Mouse (Mus musculus) kidney, embryonic 14.5 days (tissue): ENCODE data around the gene Arl8b. TPM values are rescaled to one million over a fixed set of nuclear protein-coding genes. Genes with fewer than 3 reads are reported as not detected.
A peak's percentile ranks its signal among the peaks of the same experiment; 100 is the strongest.

Source experiments
- ATAC-seq: fragments of 200-750 bp; cut with Nextera tagmentation; 2 replicates; pipeline ENCODE4 v1.8.0; 2017; ENCODE audit warnings: moderate number of reproducible peaks, mild to moderate bottlenecking, moderate TSS enrichment, moderate library complexity; ENCODE audit not compliant: low FRiP score, low TSS enrichment
- H3K27ac ChIP-seq: fragments of 300-500 bp; sonication (generic); 2 replicates; pipeline ENCODE4 v1.5.1; 2014; ENCODE audit warnings: low read depth, mild to moderate bottlenecking, low read length, moderate library complexity, mixed read lengths
- H3K27me3 ChIP-seq: fragments of 300-500 bp; sonication (generic); 2 replicates; pipeline ENCODE4 v1.6.1; 2014; ENCODE audit warnings: mild to moderate bottlenecking, low read length; ENCODE audit not compliant: control insufficient read depth, insufficient read depth
- H3K36me3 ChIP-seq: fragments of 300-500 bp; sonication (generic); 2 replicates; pipeline ENCODE4 v1.6.1; 2014; ENCODE audit warnings: low read length, mixed read lengths; ENCODE audit not compliant: control insufficient read depth, insufficient read depth
- H3K4me1 ChIP-seq: fragments of 300-500 bp; sonication (generic); 2 replicates; pipeline ENCODE4 v1.6.1; 2014; ENCODE audit warnings: low read length, mixed read lengths; ENCODE audit not compliant: control insufficient read depth, insufficient read depth
- H3K4me2 ChIP-seq: fragments of 300-500 bp; sonication (generic); replicated peaks from 2 replicates; pipeline ENCODE4 v1.6.1; 2014; ENCODE audit warnings: low read depth, mild to moderate bottlenecking, low read length
- H3K4me3 ChIP-seq: fragments of 300-500 bp; sonication (generic); 2 replicates; pipeline ENCODE4 v1.5.1; 2014; ENCODE audit warnings: mild to moderate bottlenecking, low read length
- H3K9ac ChIP-seq: fragments of 300-500 bp; sonication (generic); 2 replicates; pipeline ENCODE4 v1.6.1; 2014; ENCODE audit warnings: low read depth, mild to moderate bottlenecking, low read length, moderate library complexity
- H3K9me3 ChIP-seq: fragments of 300-500 bp; sonication (generic); 2 replicates; pipeline ENCODE4 v1.6.1; 2016; ENCODE audit warnings: low read length; ENCODE audit not compliant: control insufficient read depth
- WGBS: fragments of 180-500 bp; shearing (Covaris S2); extraction: QIAGEN DNeasy Blood & Tissue Kit; methylation state at CpG from one replicate; pipeline ENCODE4 v1.1.7; 2014; 5-methylcytosine and 5-hydroxymethylcytosine counted together
- polyA plus RNA-seq: library from polyadenylated mRNA; unstranded; fragments of >200 nt; fragmentation: Nextera tagmentation; extraction: Ambion mirVana; gene quantifications from 2 replicates; pipeline ENCODE4 v1.2.1, GENCODE M21; 2014

Arl8b gene
- polyA plus RNA-seq, 1 experiment from 2014 or later, result 83.3 TPM

DNA sequence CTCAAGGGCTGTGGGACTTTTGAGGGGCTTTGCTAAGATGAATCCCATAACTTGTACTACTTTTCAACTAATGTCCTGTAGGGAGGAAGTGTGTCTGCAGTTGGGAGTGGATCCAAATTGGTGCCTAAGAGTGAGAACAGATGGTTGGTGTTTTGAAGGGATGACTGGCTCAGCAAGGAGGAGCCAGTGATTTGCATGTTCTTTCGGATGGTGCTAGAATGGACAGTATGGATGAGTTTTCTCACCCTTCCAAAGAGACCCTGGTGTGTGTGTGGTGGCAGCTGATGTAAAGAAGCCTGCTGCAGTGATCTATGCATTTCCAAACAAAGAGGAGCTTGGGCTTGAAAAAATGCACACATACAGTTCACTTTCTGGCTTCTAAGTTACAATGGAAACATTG lies 22.3 kb downstream of the Arl8b start:
- ATAC-seq, result peak; percentile 84
- peak overlapping the region; percentile 47; the same call in 1 of the 2 replicates for H3K27ac ChIP-seq
- no peak overlapping the region for H3K9ac ChIP-seq
- H3K4me2 ChIP-seq, result no peak overlapping the region
- H3K4me1 ChIP-seq, result peaks cover 17% of the 10 kb centered on the region; the same call in 1 of the 2 replicates
- no peaks in the 10 kb centered on the region for H3K36me3 ChIP-seq
- WGBS, result 13% methylated on average over 1 of the region's 1 CpGs
- H3K27me3 ChIP-seq, result no peaks in the 10 kb centered on the region
- no peaks in the 10 kb centered on the region for H3K9me3 ChIP-seq
- H3K4me3 ChIP-seq, result no peak overlapping the region

DNA sequence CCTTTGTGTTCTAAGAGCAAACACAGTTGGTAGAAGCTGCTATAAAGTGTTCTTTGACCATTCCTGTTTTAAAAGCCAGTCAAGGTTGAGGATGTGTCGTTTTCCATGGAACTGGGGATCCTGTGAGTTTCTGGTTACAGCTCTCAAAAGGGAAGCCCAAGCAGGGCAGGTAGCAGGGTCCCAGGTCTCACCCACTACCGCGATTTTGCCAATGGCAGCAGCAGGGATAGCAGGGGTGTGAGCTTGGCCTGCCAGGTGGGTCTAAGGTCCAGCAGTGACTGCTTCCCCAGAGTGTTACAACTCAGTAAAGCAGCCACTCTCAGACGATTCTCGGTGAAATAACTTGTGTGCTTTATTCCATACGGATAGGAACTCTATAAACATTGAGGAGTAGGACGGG lies 23.0 kb downstream of the Arl8b start:
- Histone ChIP-seq H3K9me3 (no peaks in the 10 kb centered on the region), H3K4me2 (no peak overlapping the region), H3K4me1 (peaks cover 17% of the 10 kb centered on the region; the same call in 1 of the 2 replicates), H3K27me3 (no peaks in the 10 kb centered on the region), H3K36me3 (no peaks in the 10 kb centered on the region), H3K9ac (no peak overlapping the region), H3K4me3 (no peak overlapping the region), H3K27ac (peak overlapping the region; percentile 30; the same call in 1 of the 2 replicates)
- WGBS, result 57% methylated on average over 7 of the region's 7 CpGs
- 0 out of 2 replicates have a peak, but pooled peaks have one; percentile 43 for ATAC-seq

DNA sequence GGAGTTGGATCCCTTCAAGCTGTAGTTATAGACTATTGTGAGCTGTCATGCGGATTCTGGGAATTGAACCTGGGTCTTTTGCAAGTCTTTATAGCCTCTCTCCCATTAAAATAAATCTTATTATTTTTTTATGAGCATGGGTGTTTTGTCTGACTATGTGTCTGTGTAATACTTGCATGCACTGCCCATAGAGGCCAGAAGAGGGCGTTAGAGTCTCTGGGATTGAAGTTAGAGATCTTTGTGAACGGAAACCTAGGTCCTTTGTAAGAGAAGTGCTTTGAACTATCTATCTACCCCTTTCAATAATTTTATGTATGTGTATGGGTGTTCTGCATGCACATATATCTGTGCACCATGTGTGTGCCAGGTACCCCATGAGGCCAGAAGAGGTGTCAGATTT lies 24.5 kb downstream of the Arl8b start:
- H3K27me3 ChIP-seq, result no peaks in the 10 kb centered on the region
- WGBS, result 76% methylated on average over 3 of the region's 3 CpGs

DNA sequence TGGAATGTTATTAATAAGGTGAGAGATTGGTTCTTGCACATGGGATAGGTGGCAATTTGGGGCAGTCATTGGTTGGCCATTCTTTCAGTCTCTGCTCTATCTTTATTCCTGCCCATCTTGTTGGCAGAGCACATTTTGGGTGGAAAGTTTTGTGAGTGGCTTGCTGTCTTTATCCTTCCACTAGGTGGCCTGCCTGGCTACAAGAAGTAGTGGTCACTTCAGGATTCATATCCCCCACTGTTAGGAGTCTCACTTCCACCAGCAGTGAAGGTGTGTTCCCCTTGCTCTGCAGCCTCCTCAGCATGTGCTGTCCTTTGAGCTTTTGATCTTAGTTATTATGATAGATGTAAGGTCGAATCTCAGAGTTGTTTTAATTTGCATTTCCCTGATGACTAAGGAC lies 25.9 kb downstream of the Arl8b start:
- H3K4me2 ChIP-seq, result no peak overlapping the region
- no peak overlapping the region for H3K27ac ChIP-seq
- no peaks in the 10 kb centered on the region for H3K9me3 ChIP-seq
- no peak for ATAC-seq
- H3K4me1 ChIP-seq, result peaks cover 20% of the 10 kb centered on the region; the same call in 1 of the 2 replicates
- 81% methylated on average over 1 of the region's 1 CpGs for WGBS
- no peaks in the 10 kb centered on the region for H3K27me3 ChIP-seq
- no peak overlapping the region for H3K9ac ChIP-seq
- no peak overlapping the region for H3K4me3 ChIP-seq
- no peaks in the 10 kb centered on the region for H3K36me3 ChIP-seq

More for the DNA sequence above, 24.5 kb downstream of the Arl8b start:
- ATAC-seq, result no peak
- H3K9me3 ChIP-seq, result no peaks in the 10 kb centered on the region
- no peak overlapping the region for H3K4me3 ChIP-seq
- no peak overlapping the region for H3K4me2 ChIP-seq
- no peak overlapping the region for H3K9ac ChIP-seq
- H3K36me3 ChIP-seq, result no peaks in the 10 kb centered on the region
- H3K4me1 ChIP-seq, result peaks cover 20% of the 10 kb centered on the region; the same call in 1 of the 2 replicates
- no peak overlapping the region for H3K27ac ChIP-seq

DNA sequence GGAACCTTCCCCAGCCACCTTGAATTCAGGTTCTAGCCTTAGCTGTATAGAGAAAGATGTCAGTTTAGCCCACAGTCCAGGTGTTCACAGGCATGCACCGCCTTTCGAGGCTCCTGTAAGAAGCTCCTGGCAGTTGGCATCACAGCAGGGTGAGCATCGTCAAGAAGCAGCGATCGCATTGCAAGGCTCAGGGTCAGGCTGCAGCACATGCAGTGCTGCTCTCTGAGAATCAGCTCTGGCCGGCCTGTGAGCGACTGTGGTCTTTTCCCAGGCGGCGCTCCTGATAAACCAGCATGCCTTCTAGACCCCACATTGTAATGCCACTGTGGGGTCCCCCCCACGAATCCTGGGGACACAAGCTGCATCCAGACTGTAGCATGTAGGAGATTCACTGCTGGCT lies 27.3 kb downstream of the Arl8b start:
- H3K4me1 ChIP-seq, result peaks cover 14% of the 10 kb centered on the region; the same call in 1 of the 2 replicates
- H3K9me3 ChIP-seq, result no peaks in the 10 kb centered on the region
- no peaks in the 10 kb centered on the region for H3K27me3 ChIP-seq
- H3K27ac ChIP-seq, result no peak overlapping the region
- peaks cover under 1% of the 10 kb centered on the region; the same call in 1 of the 2 replicates for H3K36me3 ChIP-seq
- H3K4me2 ChIP-seq, result no peak overlapping the region
- whole genome bisulfite sequencing, result 66% methylated on average over 10 of the region's 10 CpGs
- no peak for ATAC-seq
- no peak overlapping the region for H3K9ac ChIP-seq
- H3K4me3 ChIP-seq, result no peak overlapping the region

DNA sequence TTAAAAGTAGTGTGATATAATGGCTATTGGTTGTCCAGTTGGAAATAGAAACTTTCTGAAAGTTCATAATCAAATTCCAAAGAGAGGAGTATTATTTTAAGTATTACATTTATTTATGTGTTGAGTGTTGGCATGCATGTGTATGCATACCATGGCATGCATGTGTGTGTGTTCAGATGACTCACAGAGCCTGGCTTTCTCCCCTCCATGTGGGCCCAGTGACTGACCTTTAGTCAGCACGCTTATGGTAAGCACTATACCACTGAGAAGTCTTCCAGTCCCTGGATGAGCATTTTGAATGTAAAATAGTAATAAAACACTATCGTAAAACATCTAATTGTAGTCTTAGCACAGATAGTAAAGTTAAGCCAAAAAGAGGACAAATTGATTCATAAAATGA lies 29.2 kb downstream of the Arl8b start:
- H3K4me3 ChIP-seq, result no peak overlapping the region
- H3K4me1 ChIP-seq, result 0 out of 2 replicates have a peak, but pooled peaks cover 3% of the 10 kb centered on the region
- H3K36me3 ChIP-seq, result peaks cover 8% of the 10 kb centered on the region; the same call in 1 of the 2 replicates
- 89% methylated on average over 2 of the region's 2 CpGs for WGBS
- H3K27ac ChIP-seq, result no peak overlapping the region
- no peaks in the 10 kb centered on the region for H3K27me3 ChIP-seq
- no peak overlapping the region for H3K9ac ChIP-seq
- no peak overlapping the region for H3K4me2 ChIP-seq
- H3K9me3 ChIP-seq, result no peaks in the 10 kb centered on the region
- no peak for ATAC-seq

DNA sequence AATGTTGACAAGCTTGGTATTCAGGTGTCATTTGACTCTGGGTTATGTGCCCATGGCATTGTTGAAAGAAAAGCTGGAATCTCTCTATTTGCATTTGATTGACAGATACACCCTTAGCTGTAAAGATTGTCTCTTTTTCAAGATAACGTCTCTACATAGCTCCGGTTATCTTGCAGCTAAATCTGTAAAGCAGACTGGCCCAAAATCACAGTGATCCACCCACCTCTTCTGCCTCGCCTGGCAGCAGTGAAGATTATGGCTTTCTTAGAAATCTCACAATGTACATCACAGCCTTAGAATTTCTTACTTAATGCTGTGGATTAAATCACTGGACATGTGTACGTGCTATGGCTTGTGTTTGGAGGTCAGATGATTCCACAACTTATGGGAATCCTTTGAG lies 34.6 kb downstream of the Arl8b start:
- Histone ChIP-seq H3K9me3 (no peaks in the 10 kb centered on the region), H3K27ac (no peak overlapping the region), H3K36me3 (peaks cover 50% of the 10 kb centered on the region; the same call in 1 of the 2 replicates), H3K4me3 (no peak overlapping the region), H3K27me3 (no peaks in the 10 kb centered on the region), H3K4me2 (no peak overlapping the region), H3K4me1 (no peaks in the 10 kb centered on the region), H3K9ac (no peak overlapping the region)
- WGBS, result 86% methylated on average over 4 of the region's 4 CpGs
- no peak for ATAC-seq

DNA sequence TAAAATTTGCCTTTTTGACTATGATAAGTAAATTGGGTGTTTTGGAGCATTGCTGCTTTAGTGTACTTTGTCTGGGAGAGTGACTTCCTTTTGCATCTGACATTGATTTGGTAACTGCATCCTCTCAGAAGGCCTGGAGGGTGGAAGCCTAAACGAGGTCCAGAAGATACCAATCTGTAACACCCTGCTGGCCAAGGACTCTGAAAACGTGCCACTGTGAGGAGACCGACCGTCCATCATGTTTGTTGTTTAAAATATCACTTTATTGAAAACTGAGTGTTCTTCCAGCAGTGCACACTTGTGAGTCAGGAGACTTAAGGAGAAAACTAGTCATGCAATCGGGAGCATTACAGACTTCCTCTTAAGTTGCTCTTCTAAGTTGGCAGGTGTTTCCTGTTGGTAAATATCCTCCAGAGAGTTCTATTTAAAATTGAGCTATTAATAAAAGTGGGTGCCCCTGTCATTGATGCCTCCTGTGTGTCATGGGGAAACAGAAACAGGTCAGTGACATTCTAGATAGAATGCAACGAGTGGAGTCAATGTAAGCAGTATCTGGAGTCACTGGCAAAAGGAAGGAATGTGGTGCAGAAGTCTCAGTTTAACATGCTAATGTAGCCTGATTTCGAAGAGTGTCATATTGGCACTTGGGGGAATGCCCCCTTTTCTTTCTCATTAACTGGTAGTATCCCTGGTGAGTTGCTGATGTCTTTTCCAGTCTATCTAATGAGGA lies 42.1 kb downstream of the Arl8b start:
- Histone ChIP-seq H3K27me3 (no peaks in the 10 kb centered on the region), H3K36me3 (peaks cover 28% of the 10 kb centered on the region), H3K4me3 (no peak overlapping the region), H3K9ac (no peak overlapping the region), H3K4me2 (no peak overlapping the region), H3K27ac (no peak overlapping the region), H3K9me3 (no peaks in the 10 kb centered on the region), H3K4me1 (peaks cover 8% of the 10 kb centered on the region; the same call in 1 of the 2 replicates)
- WGBS, result 67% methylated on average over 7 of the region's 7 CpGs
- ATAC-seq, result no peak

DNA sequence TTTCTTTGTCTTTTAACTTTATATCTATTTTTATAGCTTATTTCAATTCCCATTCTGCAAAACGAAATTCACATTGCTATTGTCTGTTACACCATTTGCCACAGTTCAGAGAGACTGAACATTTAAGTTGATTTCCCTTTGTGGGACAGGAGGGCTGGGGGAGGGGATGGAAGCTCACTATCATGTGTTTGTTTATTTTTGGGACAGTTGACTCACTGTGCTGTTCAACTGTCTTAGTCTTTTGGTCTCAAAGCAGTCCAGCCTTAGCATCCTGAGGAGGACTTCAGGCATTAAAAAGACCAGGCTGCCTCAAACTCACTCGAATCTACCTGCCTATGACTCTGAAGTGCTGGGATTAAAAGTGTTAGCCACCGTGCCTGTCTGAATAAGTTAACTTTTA lies 43.2 kb downstream of the Arl8b start:
- Histone ChIP-seq H3K4me2 (no peak overlapping the region), H3K4me1 (peaks cover 8% of the 10 kb centered on the region; the same call in 1 of the 2 replicates), H3K27ac (no peak overlapping the region), H3K4me3 (no peak overlapping the region), H3K36me3 (peaks cover 21% of the 10 kb centered on the region), H3K9ac (no peak overlapping the region), H3K27me3 (no peaks in the 10 kb centered on the region), H3K9me3 (no peaks in the 10 kb centered on the region)
- 78% methylated on average over 3 of the region's 3 CpGs for WGBS
- ATAC-seq, result no peak
